Mouse (Mus musculus) adrenal gland, postnatal 10 days (tissue): ENCODE data around the gene Myo1h. TPM values are rescaled to one million over a fixed set of nuclear protein-coding genes. Genes with fewer than 3 reads are reported as not detected.
A peak's percentile ranks its signal among the peaks of the same experiment; 100 is the strongest.

ENCODE experiments used
- DNase-seq: peaks from one replicate; pipeline ENCODE4 v3.0.0; 2021; ENCODE audit warnings: mixed read lengths
- microRNA-seq: library from miRNA; unstranded; fragments of <30 nt; microRNA quantifications from one replicate; pipeline ENCODE4 v1.2.0, GENCODE M21; 2021
- total RNA-seq, 2 experiments: library from RNA; stranded (reverse); gene quantifications; 2 replicates each; pipeline ENCODE4 v1.2.3; 2021

The Myo1h gene
- total RNA-seq, 2 experiments from 2014 or later: 0.84 to 0.97 TPM

DNA sequence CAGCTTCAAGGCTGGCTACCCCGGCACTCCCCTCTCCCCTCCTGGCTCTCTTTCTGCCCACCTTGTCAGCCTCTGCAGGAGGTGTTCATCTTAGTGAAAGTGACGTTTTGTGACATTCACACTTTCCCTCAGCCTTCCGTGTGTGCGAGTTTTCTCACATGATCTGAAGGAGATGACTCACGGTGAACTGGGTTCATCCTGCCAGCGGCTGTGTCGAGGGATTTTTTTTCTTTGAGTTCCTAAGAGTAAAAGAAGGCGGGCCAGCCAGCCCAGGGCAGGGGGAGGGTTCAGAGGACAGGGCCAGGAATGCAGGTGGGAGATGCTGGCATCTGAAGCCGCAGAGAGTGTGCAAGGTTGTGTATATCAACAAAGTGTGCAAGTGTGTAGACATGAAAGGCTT lies 104.2 kb downstream of the Myo1h start:
- DNase-seq: no peak

DNA sequence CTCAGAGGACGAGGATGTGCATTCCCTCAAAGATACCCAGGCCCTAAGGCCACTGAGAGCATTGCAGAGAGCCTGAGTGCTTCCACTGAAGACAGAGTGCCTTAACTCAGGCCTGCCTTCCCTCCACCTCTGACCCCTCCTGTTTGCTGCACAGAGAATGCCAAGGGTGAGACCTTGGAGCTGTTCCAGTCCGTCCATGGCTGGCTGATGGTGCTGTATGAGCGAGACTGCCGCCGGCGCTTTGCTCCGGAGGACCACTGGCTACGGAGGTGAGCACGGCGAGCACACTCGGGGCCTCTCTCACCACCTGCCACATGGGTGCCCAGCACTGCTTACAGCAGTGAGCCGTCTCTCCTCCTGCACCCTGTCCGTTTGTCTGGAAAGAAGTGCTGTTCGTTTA lies 117.6 kb downstream of the Myo1h start:
- DNase-seq: peak; percentile 83

DNA sequence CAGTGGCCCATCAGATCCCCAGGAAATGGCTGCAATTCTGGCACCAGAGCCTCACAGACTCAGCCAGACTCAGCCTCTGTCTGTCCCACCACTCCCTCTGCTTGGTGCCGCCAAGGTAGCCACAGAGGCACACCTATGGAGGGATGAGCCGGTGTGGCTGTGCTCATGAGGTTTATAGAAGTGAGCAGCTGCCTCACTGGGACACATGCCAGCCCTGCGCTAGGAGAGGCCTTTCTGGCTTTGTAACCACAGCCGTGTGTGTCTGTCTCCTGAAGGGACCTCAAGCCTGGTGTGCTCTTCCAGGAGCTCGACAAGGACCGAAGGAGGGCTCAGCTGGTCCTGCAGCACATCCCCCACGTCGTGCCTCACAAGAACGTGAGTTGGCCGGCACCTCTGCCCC lies 118.3 kb downstream of the Myo1h start:
- DNase-seq: peak; percentile 34

DNA sequence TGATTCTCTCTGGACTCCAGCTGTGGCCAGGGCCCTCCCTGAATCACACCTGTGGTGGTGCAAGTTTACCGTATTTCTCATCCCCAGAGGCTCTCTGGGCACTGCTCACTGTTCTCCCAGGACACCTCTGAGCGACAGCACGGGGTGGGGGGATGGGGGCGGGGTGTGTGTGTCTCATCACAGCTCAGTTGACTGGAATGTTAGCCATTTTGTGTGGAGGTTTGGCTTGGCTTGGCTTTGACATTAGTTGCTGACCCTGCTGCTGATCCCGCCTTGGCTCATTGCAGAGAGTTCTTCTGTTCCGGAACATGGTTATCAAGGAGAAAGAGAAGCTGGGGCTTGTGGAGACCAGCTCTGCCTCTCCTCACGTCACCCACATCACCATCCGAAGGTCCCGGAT lies 118.8 kb downstream of the Myo1h start:
- no peak for DNase-seq

DNA sequence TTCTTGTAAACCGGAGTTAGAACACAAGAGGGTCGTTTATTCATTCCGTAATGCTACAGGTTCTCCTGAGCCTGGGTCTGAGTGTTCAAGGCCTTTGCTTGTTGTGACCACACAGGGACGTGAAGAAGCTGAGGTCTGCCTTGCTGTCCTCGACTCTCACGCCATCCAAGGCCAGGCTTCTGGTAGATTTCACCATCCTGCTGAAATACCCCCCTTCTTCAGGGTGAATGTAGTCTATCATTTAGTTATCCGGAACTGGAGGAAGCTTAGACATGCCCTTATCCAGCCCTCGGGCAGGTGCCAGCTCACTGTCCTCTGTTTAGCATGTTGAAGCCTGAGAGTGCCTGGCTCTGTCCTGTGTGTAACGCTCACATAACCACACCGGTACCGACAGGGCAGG lies 119.9 kb downstream of the Myo1h start:
- DNase-seq: peak; percentile 51

DNA sequence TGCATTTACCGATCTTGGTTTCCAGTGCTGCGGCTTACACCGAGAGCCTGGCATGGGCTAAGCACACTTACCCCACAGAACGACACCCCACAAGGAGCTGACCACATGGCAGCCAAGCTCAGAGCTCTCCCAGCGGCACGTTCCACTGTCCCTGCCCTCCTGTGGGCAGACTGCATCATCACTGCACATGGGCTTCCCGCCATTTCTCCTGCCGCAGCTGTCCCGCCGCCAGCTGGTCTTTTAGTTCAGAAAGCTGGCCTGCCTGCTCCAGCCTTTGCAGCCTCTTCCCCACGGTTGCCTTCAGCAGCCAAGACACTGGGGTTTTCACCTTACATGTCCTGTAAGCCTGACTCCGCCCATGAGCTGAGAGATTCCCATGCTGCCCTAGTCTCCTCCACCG lies 121.5 kb downstream of the Myo1h start:
- DNase-seq: no peak

DNA sequence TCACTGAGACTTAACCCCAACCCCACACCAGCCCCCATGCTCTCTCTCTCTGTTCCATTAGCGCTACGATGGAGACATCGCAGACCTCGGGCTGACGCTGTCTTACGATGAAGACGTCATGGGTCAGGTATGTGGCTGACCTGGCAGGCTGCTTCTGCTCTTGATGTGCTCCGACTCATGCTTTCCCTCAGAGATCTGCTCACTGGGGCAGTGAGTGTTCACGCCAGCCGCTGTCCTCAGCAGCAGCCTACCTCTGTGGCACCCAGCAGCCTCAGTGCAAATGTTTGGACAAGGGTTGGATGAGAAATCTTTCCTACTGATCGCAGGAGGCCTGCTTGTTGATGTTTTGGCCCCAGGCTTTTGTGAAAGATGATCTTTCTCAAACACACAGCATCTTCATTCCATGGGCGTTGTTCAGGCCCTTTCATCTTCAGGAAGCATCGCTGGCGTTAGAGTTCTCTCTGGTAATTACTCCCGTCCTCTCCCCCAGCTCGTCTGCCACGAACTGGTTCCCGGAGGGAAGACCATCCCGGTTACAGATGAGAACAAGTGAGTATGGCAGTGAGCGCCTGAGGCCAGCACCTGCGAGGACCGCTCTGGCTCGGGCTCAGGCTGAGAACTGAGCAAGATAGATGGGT lies 123.5 kb downstream of the Myo1h start:
- no peak for DNase-seq

DNA sequence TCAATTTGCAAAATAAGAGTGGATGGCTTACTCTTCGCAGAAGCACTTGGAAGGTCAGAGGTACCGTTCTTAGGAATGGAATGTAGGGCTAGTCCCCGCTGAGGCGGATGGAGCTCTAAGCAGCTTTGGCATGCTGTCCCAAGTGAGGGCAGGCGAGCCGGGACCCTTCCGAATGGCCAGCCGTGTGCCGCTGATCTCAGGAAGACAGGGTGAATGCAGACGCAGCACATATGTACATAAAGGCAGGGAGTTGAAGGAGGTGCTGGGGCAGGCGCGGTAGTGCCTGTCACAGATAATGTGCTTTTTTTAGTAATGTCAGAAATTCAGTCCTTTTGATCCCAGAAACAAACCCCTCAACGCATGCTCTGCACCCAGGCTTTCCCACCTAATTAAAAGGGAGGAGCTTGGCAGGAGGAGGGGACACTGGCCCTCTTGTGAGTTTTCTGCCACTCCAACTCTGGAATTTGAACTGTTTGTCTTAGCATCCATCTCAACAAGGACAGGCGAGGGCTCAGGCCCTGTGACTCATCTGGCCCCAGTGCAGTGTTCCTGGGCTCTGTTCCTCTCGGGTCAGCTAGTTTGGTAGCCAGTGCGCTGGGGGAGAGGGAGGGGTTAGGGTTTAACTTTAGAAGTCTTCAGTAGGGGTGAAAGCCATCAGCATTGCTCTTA lies 124.2 kb downstream of the Myo1h start:
- DNase-seq: peak; percentile 56

Small RNA genes within 50 kb of the gene (microRNA-seq; reads per million reads assigned to microRNA genes)
- gene Mir7027: not detected

Other genes with a start within 250 kb of the Myo1h start
- gene Usp30, start 223.7 kb upstream of the Myo1h start, total RNA-seq: 10 to 100 TPM; 22.8 to 28.8 TPM
- gene Svop, start 197.6 kb upstream of the Myo1h start, total RNA-seq: 1 to 10 TPM; 3.1 to 4.4 TPM
- gene Alkbh2, start 160.9 kb upstream of the Myo1h start, total RNA-seq: 1 to 10 TPM; 6.3 to 8.6 TPM
- gene Ung, start 158.8 kb upstream of the Myo1h start, total RNA-seq: 10 to 100 TPM; 11.4 to 13.3 TPM
- 100 to 1,000 TPM; 113 to 138 TPM for gene Acacb, start 142.6 kb upstream of the Myo1h start, total RNA-seq
- not detected for gene Foxn4, start 15.4 kb upstream of the Myo1h start, total RNA-seq
- 10 to 100 TPM; 63.5 to 69.7 TPM for gene Kctd10, start 91.3 kb downstream of the Myo1h start, total RNA-seq
- 10 to 100 TPM; 65.9 to 79.5 TPM for gene Ube3b, start 91.4 kb downstream of the Myo1h start, total RNA-seq
- 10 to 100 TPM; 15.2 to 17.5 TPM for gene Mmab, start 154.9 kb downstream of the Myo1h start, total RNA-seq
- gene Mvk, start 155.1 kb downstream of the Myo1h start, total RNA-seq: 10 to 100 TPM; 18.9 to 22.8 TPM